Mouse (Mus musculus): ENCODE data around the gene H2al1c.

GRCm38 (mm10) chrX:11277083-11277482, 28.4 kb upstream of the H2al1c start:
- TF ChIP-seq POLR2A (IDR thresholded peaks at IDR 0.05; ENCODE audit: control insufficient read depth, low read depth, low read length) (no peak), CTCF (IDR thresholded peaks at IDR 0.05; ENCODE audit: control insufficient read depth, insufficient read depth, insufficient replicate concordance, low read depth, low read length) (no peak)

All from testis, adult 2 months (tissue).